Mouse (Mus musculus): Measurements from ENCODE around the gene Steap3.

Steap3 gene

DNA sequence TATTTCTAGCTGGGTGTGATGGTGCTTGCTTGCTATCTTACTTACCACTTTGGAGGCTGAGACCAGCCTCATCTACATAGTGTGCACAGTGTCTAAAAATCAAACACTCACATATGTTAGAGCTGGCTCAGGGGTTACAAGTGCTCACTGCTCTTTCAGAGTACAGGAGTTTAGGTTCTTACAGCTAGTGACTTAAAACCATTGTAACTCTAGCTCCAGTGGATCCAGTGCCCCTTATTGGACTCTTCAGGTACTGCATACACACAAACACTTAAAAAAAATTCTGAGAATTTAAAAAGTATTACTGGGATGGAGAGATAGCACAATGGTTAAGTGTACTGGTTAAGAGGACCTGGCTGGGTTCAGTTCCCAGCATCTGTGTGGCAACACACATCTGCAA, 125.5 kb downstream of the Steap3 start:
- peak; percentile 43 for DNase-seq (ENCODE audit: low spot score)

DNA sequence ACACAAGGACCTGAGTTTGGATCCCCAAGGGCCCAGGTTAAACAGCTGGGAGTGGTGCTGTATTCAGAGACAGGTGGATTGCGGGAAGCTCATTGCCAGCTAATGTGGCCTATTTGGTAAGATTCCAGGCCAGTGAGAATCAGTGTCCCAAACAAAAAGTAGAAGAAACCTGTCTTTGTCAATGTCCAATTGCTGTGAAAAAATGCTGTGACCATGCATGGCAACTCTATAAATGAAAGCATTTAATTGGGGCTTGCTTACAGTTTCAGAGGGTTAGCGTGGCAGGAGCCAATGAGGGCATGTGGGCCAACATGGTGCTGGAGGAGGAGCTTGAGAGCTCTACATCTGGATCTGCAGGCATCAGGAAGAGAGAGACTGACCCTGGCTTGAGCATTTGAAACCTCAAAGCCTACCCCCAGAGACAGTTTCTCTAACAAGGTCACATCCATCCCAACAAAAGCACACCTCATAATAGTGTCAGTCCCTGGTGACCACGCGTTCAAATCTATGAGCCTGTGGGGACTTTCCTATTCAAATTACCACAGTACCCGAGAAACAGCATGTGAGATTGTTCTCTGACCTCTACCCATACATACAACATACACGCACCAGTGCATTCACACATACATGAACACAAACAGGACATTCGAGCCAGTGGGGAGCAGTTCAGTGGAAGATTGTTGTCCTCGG, 126.8 kb downstream of the Steap3 start:
- DNase-seq (ENCODE audit: low spot score): no peak

DNA sequence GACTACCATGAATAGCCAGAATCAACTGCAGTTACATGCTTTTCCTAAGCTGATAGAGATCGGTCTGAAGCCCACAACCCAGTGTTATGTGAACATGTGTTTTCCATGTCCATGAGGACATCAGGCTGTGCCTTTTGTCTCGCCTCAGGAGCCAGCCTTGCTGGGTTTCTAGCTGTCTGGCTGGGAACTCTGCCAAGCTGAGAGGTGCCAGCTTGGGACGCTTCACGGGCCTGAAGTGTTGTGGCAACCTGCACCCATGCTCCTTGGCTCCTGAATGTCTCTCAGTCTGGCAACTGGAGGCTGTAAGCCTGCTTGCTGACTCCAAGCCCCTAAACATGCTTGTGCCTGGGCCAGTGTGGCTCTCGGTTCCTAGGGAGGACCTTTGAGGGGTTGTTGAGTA, 130.0 kb downstream of the Steap3 start:
- peak; percentile 72 for DNase-seq (ENCODE audit: low spot score)

All from adipocyte (in vitro differentiated cells).